Mouse (Mus musculus) R1 (cell line): Measurements from ENCODE around the gene Stat4.

ENCODE experiments used
- DNase-seq: peaks from one replicate; pipeline ENCODE4 v3.0.0-alpha.2; 2018; ENCODE audit warnings: low read depth, low spot score

Gene Stat4

DNA sequence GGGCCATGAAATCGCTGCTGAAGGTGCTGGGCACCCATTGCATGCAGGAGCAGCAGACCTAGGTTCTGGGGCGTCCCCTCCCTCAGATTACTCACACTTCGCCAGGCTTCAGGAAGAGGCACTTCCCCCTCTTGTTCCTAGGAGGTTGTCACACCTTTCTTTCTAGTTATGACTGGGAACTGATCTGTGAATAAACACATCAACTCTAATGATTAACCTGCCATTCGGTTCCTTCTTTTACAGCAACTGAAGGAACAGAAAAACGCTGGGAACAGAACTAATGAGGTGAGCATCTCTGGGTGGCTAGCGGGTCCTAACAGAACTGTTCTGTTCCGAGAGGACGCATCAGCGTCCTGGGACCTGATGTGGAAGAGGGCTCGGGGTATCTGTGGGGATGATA, 158.0 kb downstream of the Stat4 start:
- no peak for DNase-seq

GRCm38 (mm10) chr1:52146214-52146970, 159.4 kb downstream of the Stat4 start:
- DNase-seq: peak; percentile 68

- DNase-seq: no peak
These were observed 160.5 kb downstream of the Stat4 start for GRCm38 (mm10) chr1:52147431-52147830.

DNA sequence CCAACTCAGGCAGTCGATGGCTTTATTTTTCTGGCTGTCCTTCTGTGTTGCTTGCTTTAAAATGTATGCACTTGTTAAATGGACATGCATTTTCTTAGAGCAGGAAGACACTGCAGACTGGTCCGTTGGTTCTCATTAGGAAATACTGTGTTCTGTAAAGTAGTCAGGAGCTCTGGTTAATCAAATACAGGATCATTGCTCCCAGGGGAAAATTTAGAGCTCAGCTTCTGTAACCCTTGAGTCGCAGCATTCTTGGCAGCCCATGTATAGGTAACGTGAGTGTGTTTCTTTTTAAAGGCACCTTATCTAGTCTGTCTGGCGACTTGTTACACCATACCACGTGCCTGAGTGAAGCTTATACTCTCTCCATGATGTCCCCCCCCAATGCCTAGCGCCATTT, 161.2 kb downstream of the Stat4 start:
- no peak for DNase-seq

DNA sequence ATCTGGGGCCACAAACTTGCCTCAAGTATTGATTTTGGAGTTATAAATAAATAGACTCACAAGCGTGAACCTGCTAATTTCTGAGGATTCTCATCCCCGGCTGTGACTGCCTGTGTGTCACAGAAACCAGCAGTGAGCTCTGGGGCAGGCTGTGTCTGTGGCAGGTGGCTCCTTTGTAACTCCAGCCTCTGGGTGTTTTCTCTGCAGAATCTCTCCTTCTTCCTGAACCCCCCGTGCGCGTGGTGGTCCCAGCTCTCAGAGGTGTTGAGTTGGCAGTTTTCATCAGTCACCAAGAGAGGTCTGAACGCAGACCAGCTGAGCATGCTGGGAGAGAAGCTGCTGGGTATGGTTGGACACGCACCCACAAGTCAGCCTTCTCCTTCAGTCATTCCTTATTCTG, 161.7 kb downstream of the Stat4 start:
- no peak for DNase-seq

DNA sequence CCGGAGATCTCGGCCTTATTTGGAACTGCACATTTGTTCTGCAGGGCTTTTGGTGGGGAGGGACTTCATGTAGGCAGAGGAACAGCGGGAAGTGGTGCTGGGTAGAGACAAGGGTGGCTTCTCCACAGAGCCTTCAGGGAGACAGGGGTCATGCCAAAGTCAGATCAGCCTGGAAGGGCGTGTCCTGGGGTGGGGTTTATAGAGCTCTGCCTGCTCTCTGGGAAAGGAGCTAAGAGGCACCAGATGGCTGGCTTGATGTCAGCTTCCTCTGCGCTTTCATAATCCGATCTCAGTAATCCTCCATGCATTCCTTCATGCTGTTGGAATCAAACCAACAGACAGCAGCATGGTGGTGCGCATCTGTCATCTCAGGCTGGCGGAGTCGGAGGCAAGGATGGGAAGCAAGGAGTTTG, 163.0 kb downstream of the Stat4 start:
- DNase-seq: peak; percentile 68

DNA sequence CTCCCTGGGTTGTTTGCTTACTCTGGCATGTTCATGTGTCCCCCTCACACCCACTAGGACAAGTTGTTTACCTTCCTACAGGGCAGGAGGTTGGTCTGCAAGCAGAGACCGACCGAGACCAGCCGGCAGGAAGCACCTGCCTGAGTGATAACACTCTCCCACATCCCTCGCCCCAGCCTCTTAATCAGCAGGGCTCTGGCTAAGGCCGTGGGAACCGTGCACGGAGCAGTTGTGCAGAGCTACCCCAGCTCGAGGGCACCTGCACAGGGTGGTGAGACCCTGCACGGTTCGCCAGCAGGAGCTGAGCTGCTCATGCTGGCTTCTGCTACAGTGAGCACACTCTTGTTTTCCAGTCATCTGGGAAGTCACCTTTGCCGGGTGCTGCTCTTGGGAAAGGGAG, 163.7 kb downstream of the Stat4 start:
- no peak for DNase-seq

DNA sequence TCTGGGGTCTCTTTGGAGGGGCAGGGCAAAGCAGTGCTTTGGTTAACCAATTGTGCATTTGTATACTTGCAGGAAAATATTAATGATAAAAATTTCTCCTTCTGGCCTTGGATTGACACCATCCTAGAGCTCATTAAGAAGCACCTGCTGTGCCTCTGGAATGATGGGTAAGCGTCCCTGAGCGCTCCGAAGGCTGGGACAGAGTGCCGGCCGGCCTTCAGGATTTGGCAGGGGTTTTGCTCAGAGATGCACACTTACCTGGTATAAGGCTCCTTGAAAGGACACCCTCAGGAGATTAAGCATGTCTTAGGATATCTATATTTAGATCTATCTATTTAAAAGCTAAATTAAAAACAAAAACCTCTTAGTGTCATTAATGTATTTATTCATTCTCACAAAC, 164.2 kb downstream of the Stat4 start:
- DNase-seq: no peak

- no peak for DNase-seq
These were observed 165.4 kb downstream of the Stat4 start for GRCm38 (mm10) chr1:52152369-52152768.

DNA sequence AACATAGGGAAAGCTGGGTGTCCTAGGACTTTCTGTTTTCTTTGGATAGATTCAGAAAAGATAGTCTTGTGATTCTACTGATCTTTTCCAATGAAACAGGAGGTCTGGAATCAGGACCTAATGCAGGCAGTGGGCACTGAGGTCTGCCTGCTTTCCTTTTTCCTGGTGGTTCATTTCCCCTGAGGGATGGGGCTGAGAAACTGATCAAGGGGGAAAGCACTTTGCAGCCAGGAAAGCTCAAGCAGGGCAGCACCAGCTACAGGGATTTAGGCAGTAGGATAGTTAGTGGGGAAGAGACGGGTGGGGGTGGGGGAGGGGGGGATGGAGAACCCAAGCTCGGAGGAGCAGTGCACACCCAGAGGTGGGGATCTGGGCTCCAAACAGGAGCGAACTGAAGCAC, 166.0 kb downstream of the Stat4 start:
- DNase-seq: no peak

- DNase-seq: no peak
These were observed 167.9 kb downstream of the Stat4 start for GRCm38 (mm10) chr1:52154890-52155289.

DNA sequence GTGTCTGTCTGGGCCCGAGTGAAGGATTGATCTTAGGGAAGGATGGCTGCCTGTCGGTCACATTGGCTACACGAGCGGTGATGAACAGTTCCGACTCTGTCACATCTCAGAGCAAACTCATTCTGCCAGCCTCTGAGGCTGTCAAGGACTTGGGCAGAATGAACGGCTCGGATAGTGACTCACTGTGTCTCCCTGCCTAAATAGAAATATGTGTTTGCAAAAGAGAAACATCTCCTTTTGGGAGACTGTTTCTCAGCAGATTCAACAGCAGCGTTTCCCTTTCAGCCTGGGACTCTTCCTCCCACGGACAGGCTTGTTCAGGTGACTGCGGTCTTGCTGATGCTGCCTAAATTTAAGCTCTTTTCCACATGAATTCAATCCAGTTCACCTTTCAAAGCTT, 169.4 kb downstream of the Stat4 start:
- DNase-seq: no peak
